Mouse (Mus musculus): ENCODE results near the gene Slc25a45.

GRCm38 (mm10) chr19:5892735-5893134, 15.1 kb downstream of the Slc25a45 start:
- TF ChIP-seq CTCF (IDR thresholded peaks at IDR 0.05; ENCODE audit: low read depth, low read length) (no peak), POLR2A (IDR thresholded peaks at IDR 0.05; ENCODE audit: insufficient read depth, low read length) (no peak)
